Mouse (Mus musculus) gastrocnemius, postnatal 36 days (tissue): Measurements from ENCODE around the gene Fkbp1a. TPM values are rescaled to one million over a fixed set of nuclear protein-coding genes. Genes with fewer than 3 reads are reported as not detected.

ENCODE experiments used
- DNase-seq, 2 experiments: peaks; one replicate each; pipeline ENCODE4 v3.0.0; 2022
- intact Hi-C: fragments of 180-260 bp; cut with DNase I; formaldehyde crosslinking; loops from one replicate; pipeline ENCODE4 v1.15.1; 2025
- total RNA-seq, 2 experiments: library from RNA; stranded (reverse); gene quantifications; 2 replicates each; pipeline ENCODE4 v1.2.3; 2021

Gene Fkbp1a
- total RNA-seq, 2 experiments from 2014 or later, result 150 to 166 TPM

DNA sequence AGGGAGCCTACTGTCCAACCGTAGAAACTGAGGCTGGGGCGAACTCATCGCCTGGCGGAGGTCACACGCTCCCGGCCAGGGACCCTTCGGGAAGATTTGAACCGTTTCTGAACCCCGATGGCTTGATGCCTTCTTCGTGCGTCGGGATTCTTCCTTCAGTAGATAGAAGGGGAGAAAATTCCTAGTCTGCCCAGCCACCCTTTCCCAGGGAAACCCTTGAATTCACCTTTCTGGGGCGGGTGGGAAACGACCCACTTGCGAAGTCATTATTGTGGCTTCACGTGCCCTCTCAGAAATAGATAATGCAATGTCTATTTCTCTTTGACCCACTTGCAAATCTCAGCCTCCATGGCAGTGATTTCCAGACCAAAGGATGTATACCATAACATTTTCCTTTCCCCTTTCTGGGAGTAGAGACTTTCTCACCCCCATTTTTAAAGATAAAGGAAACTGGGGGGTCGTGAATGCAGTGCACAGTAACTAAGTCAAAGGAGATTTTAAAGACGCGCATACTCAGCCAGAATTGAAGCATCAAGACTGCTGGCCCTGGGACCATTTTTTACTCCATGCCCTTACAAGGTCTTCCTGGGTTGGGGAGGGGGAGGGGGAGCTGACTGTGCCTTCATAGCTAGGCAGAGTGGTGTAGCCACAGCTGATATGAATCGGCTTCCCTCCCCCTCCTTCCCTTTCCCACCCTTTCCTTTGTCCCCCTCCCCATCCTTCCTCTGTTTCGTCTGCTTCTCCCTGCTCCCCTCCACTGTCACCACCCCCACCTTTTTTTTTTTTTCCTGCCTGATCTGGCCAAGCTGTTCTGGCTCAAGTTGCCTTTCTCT is 996 bp downstream of the Fkbp1a start:
- intact Hi-C loops, result loop anchor here (2.0 kb wide), 1 partner anchor 48 kb away; the partner anchor contains the start of gene Nsfl1c
- peak in 1 of 2 experiments; percentile 34 for DNase-seq

GRCm38 (mm10) chr2:151544673-151545072 is 2.4 kb downstream of the Fkbp1a start:
- DNase-seq, result no peak
- intact Hi-C loops, result no loop called here

GRCm38 (mm10) chr2:151546571-151546970 is 4.3 kb downstream of the Fkbp1a start:
- DNase-seq, result no peak
- intact Hi-C loops, result no loop called here

- intact Hi-C loops, result no loop called here
- no peak for DNase-seq
Measured at GRCm38 (mm10) chr2:151549615-151550121, 7.4 kb downstream of the Fkbp1a start.

DNA sequence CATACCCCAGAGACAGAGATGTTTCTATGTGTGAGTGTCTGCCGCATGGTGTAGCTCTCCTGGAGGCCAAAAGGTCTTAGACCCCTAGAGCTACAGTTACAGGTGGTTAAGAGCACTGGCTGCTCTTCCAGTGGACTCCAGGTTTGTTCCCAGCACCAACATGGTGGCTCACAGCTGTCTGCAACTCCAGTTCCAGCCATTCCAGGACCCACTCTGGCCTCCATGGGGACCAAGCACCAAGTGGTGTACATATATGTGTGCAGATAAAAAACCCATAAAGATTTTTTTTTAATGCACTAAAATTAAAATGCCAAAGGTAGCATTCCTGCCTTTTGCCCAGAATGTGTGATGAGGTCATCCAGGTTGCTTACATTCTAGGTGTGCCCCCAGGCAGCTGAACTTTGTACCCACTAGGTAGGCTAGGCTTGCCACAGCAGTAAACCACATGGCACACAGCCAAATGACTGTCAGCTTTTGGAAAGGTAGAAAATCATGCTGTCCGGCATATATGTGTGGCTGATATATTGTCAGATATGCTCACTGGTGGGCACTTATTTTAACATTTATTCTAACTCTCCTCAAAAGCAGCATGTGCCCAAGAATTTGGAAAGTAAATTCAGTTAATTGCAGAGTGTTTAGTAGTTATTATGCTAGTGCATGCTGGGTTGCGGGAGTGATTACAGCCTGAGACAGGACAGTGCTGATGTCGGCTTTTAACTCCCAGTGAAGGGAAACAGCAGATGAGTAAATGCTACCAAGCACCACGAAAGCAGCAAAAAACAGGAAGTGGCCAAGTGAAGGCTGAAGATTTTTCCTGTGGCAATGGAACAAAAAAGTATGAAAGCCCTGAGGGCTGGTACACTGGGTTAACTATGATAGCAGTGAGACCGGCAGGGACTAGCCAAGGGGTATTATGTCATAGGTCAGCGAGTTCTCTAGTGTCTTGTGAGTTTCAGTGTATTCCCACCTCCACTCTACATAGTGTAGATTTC is 20.9 kb downstream of the Fkbp1a start:
- DNase-seq, result no peak
- intact Hi-C loops, result no loop called here

GRCm38 (mm10) chr2:151564006-151564405 is 21.7 kb downstream of the Fkbp1a start:
- intact Hi-C loops, result no loop called here
- no peak for DNase-seq

GRCm38 (mm10) chr2:151564986-151565385 is 22.7 kb downstream of the Fkbp1a start:
- no peak for DNase-seq
- intact Hi-C loops, result no loop called here

DNA sequence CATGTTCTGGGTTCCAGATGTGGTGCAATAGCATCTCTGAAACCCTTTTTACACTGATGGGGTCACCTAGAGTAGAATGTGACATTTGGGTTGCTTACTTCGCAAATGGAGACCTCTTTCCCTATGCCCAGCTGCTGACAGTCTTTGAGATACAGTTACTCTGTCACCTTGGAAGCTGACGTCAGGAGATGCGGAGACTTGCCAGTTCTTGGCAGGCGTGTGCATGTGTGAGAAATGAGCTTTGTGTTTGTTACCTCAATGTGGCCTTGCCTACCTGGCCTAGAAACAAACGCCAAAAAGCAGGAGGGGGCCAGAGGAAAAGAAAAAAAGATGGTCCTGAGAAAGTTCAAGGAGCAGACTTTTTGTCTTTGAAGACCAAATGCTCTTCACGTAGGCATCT is 24.6 kb downstream of the Fkbp1a start:
- intact Hi-C loops, result no loop called here
- DNase-seq, result no peak

- DNase-seq, result no peak
- intact Hi-C loops, result no loop called here
Measured at GRCm38 (mm10) chr2:151569452-151569851, 27.2 kb downstream of the Fkbp1a start.

DNA sequence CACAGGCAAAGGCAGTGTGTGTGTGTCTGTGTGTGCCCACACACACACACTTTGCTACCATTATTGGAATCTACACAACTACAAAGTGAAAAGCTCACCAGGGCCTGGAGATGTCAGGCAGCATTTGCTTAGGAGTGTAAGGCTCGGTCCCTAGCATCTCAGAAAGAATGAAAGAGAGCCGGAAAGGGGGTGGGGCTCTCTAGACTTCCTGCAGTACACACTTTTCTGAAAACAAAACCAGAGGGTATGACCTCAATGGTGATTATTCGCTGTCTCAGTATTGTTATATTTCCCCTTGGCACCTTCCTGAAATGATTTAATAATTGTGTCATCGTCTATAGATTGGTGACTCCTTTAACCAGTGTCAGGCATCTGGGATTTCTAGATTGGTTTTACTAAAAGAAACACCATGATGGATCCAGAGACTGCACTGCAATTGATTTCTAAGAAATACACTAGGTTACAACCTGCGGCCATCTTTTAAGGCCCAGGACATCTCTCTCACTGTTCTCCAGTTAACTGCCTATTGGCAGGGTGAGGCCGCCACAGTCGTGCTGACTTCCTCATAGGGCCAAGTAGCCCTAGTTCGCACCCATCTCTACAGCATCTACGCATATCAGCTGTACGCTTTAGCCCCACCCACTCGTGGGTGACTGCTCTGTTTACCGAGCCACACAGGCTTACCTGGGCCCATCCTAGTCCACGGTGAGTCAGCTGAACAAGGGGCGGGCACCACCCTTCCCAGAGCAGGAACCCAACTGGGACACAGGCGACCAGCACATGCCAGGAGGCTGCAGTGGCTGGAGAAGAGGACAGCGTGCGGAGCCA is 29.8 kb downstream of the Fkbp1a start, which contains the start of gene Sdcbp2:
Gene Sdcbp2, plus strand, starts transcription at position 750 of the 828 bp plus-strand sequence.
- DNase-seq, result no peak
- intact Hi-C loops, result no loop called here

DNA sequence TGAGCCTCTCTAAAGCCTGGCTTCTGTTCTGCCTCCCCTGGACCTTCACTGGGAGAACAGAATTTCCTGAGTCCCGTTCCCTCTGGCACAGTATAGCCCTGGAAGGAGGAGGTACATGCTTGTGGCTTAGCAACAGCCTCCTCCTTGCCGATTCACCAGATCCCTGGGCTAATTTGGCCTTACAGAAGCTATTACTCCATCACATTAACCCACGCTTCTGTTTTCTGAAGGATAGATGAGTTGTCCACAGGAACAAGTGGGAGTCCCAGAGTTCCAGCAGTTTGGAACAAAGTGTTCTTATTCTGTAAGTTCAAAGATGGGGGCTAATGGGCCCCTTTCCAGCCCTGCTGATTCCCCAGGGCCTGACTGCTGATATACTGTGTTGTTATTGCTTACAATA is 31.4 kb downstream of the Fkbp1a start:
- DNase-seq, result no peak
- intact Hi-C loops, result no loop called here

DNA sequence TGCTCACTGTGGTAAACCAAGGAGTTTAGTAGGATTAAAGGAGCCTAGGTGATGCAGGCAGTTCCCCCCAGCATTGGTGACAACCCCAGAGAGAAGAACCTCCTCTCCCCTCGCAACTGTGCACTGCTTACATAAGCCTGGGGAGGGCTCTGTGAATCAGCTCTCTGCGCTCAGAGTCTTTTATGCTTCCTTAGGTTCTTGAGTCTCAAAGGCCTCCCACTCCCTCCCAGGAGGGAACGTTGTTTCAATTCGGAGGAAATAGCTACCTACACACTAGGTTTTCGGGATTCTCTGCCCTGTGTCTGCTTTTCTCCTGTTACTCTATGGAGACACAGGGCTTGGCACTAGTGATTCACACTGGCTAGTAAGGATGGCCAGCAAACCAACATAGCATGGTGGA is 32.3 kb downstream of the Fkbp1a start:
- DNase-seq, result no peak
- intact Hi-C loops, result loop anchor here (5.0 kb wide), 1 partner anchor 43 kb away; no protein-coding TSS in a partner anchor

- intact Hi-C loops, result loop anchor here (5.0 kb wide), 1 partner anchor 42 kb away; no protein-coding TSS in a partner anchor
- DNase-seq, result no peak
Measured at GRCm38 (mm10) chr2:151575119-151575698, 32.9 kb downstream of the Fkbp1a start.

DNA sequence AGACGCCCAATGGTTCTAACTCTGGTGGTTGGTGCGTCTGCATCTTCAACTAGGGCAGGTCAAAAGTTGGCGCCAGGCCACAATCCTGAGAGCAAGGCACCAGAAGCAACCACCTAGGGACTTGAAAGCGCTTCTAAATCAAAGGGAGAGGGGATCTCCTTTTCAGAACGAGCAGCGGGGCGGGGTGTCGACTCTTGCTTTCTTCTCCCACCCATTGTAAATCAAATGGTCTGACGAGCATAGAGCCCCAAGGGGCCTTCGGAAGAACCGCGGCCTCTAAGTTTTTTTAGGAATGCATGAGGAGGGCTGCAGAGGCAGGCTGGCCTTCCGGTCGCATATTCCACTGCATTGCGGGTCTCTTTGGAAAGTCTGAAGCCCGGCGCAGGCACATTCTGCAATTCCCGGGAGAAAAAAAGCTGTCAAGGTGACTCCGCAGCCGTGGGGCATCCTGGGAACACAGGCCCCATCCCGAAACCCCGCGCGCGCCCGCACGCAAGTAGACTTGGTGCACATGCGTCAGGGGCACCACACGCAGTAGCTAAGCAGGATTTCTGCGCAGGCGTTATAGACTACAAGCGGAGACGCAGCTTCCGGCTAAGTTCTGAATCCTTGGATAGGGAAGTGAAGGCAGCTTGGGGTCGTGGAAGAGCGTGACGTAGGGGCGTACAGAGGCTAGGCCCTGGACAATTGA is 33.6 kb downstream of the Fkbp1a start:
- intact Hi-C loops, result loop anchor here (5.0 kb wide), 1 partner anchor 41 kb away; no protein-coding TSS in a partner anchor
- peak; percentile 76 to 81 for DNase-seq

DNA sequence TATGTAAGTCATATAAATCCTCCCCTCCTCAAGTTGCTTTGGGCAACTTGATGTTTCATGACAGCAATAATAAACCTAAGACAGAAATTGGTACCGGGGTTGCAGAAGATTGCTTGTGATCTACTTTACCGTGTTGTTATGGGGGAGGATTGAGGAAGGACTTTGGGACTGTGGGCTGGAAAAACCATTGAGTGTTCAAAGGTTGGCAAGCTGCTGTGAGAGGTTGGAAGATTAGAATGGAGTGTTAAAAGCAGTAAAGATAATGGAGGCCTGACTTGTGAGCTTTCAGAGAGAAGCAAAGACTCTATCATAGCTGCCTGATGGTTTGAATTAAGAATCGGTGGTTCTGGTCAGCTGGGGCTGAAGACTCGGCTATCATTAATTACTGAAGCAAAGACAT is 36.9 kb downstream of the Fkbp1a start:
- intact Hi-C loops, result loop anchor here (5.0 kb wide), 1 partner anchor 38 kb away; no protein-coding TSS in a partner anchor
- DNase-seq, result no peak

GRCm38 (mm10) chr2:151580945-151581344 is 38.7 kb downstream of the Fkbp1a start:
- no peak for DNase-seq
- intact Hi-C loops, result loop anchor here (5.0 kb wide), 1 partner anchor 101 kb away; no protein-coding TSS in a partner anchor

DNA sequence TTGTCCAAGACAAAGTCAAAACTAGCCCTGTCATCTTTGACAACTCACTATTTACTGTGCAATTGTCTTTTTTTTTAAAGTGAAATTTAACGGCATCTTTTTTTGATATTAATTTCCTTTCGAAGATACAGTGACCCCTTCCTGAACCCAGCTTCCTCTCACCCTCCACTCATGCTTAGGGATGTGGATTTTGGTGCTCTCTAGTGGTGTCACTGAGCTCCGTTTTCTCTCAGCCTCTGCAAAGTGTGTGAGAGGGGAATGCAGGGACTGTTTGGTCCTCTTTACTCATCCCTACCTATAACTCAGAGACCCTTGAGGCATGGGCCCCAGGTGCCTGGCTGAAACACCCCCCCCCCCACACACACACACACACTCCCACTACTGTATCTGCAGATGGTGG is 43.7 kb downstream of the Fkbp1a start:
- DNase-seq, result no peak
- intact Hi-C loops, result no loop called here

DNA sequence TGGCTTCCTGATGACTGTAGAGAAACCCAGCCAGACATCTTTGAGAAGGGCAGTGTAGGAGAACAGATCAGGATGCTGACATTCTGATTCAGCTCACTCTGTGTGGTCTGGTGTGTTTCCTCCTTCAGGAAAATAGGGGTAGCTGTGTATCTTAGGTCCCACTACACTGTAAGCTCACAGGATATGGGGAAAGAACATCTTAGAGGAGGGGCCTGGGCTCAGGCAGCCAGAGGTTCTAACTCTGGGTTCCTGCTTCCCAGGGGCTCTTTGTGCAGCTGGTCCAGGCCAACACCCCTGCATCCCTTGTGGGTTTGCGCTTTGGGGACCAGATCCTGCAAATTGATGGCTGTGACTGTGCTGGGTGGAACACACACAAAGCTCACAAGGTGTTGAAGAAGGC is 44.5 kb downstream of the Fkbp1a start:
- intact Hi-C loops, result no loop called here
- DNase-seq, result no peak

DNA sequence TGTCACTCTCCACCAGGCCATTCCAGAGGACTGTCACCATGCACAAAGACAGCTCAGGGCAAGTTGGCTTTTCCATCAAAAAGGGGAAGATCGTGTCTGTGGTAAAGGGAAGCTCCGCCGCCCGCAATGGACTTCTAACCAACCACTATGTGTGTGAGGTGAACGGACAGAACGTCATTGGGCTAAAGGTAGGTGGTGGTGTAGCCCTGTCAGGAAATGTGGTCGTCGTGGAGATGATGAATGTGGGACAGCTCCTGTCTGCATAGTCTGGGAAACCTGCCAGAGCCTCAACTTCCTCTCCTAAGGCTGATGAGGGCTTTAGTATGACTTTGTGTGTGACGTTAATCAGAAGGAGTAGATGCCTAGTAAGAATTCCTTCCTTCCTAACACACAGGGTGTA is 45.0 kb downstream of the Fkbp1a start:
- intact Hi-C loops, result no loop called here

More for the DNA sequence above, 45.0 kb downstream of the Fkbp1a start:
- DNase-seq, result no peak
